Mouse (Mus musculus): ENCODE results near the gene Olfr541. TPM values are rescaled to one million over a fixed set of nuclear protein-coding genes. Genes with fewer than 3 reads are reported as not detected.
A peak's percentile ranks its signal among the peaks of the same experiment; 100 is the strongest.
"Not testable (repeated sequence)": the region's sequence is repeated elsewhere in the genome, so short reads cannot be mapped to it uniquely, and the experiment has no call there.

The Olfr541 gene
- polyA plus RNA-seq (2015; fragmentation: Nextera tagmentation; extraction: Ambion mirVana) = not detected in 2 replicates

- Histone ChIP-seq H3K4me2 (replicated peaks) (no peak within 1 kb of the TSS), H3K4me1 (no peaks in the 10 kb centered on the region), H3K9ac (replicated peaks) (no peak within 1 kb of the TSS), H3K36me3 (no peaks in the 10 kb centered on the region), H3K27ac (replicated peaks) (no peak within 1 kb of the TSS), H3K27me3 (no peaks in the 10 kb centered on the region), H3K4me3 (no peak within 1 kb of the TSS), H3K9me3 (no peaks in the 10 kb centered on the region)
- no peak for ATAC-seq (replicated peaks)
Observed at GRCm38 (mm10) chr7:140696967-140697366, at the start of gene Olfr541. TSS of gene Olfr541 (plus strand) at chr7:140697267.

DNA sequence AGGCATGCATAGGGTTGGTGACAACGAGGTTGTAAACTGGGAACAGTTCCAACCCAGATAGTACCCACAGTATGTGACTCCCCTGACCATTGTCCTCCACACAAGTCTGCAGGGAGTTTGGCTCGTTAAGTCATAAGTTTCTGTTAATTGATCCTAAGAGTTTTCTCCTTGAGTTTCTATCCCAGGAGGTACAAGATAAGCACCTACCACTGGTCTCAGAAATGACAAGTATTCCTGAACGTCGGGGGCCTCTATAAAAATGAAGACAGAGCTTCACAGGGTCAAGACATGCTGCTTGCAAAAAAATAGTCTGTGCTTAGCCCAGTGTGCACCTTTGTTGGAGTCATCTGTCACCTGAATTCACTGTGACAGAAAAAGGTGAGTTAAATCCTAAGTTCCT is 37.4 kb upstream of the Olfr541 start, which contains the start of gene Olfr539:
Gene Olfr539 (plus strand): TSS at position 301 of the 400 bp plus-strand sequence.
- no peaks in the 10 kb centered on the region for H3K4me1 ChIP-seq
- no peak within 1 kb of the TSS for H3K27ac ChIP-seq (replicated peaks)
- H3K4me2 ChIP-seq (replicated peaks) = no peak within 1 kb of the TSS
- ATAC-seq (replicated peaks) = no peak
- WGBS = 61% methylated on average over 4 of the region's 4 CpGs
- H3K27me3 ChIP-seq = no peaks in the 10 kb centered on the region
- H3K4me3 ChIP-seq = no peak within 1 kb of the TSS
- no peaks in the 10 kb centered on the region for H3K36me3 ChIP-seq
- H3K9ac ChIP-seq (replicated peaks) = no peak within 1 kb of the TSS
- no peaks in the 10 kb centered on the region for H3K9me3 ChIP-seq

GRCm38 (mm10) chr7:140670693-140671092 is 26.4 kb upstream of the Olfr541 start:
- H3K9ac ChIP-seq (replicated peaks); H3K27ac ChIP-seq (replicated peaks); H3K27me3 ChIP-seq; H3K36me3 ChIP-seq; H3K4me3 ChIP-seq; H3K4me1 ChIP-seq; H3K4me2 ChIP-seq (replicated peaks); H3K9me3 ChIP-seq; ATAC-seq (replicated peaks): not testable (repeated sequence)
- WGBS = 87% methylated on average over 3 of the region's 3 CpGs

GRCm38 (mm10) chr7:140675863-140676262 is 21.2 kb upstream of the Olfr541 start:
- H3K36me3 ChIP-seq = no peaks in the 10 kb centered on the region
- peak overlapping the region; percentile 11; the same call in 1 of the 2 replicates for H3K4me2 ChIP-seq (replicated peaks)
- no peaks in the 10 kb centered on the region for H3K9me3 ChIP-seq
- H3K4me1 ChIP-seq = no peaks in the 10 kb centered on the region
- H3K4me3 ChIP-seq = no peak overlapping the region
- no peaks in the 10 kb centered on the region for H3K27me3 ChIP-seq
- 3% methylated on average over 6 of the region's 6 CpGs for WGBS
- no peak overlapping the region for H3K9ac ChIP-seq (replicated peaks)
- ATAC-seq (replicated peaks) = no peak
- H3K27ac ChIP-seq (replicated peaks) = no peak overlapping the region

DNA sequence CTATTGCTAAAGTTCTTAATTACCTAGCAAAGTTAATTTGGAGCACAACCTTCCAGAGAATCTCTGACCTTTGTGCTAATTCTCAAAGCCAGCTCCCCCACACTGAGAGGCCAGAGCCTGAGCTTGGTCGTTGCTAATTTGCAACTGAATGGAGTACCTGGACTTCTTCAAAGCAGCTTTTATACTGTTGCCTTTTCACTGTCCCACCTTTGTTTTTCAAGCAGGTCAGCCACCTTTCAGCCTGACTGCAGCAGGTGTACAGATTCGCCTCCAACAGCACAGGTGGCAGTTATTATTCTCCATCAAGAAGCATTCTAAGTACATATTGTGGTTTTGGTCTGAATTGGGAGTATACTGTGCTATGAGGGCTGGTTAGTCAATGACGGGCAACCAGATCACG is 17.5 kb upstream of the Olfr541 start:
- ATAC-seq (replicated peaks); H3K9me3 ChIP-seq; H3K4me3 ChIP-seq; H3K4me1 ChIP-seq; H3K9ac ChIP-seq (replicated peaks); H3K4me2 ChIP-seq (replicated peaks); H3K36me3 ChIP-seq; H3K27ac ChIP-seq (replicated peaks); H3K27me3 ChIP-seq: not testable (repeated sequence)
- WGBS = 65% methylated on average over 4 of the region's 4 CpGs

DNA sequence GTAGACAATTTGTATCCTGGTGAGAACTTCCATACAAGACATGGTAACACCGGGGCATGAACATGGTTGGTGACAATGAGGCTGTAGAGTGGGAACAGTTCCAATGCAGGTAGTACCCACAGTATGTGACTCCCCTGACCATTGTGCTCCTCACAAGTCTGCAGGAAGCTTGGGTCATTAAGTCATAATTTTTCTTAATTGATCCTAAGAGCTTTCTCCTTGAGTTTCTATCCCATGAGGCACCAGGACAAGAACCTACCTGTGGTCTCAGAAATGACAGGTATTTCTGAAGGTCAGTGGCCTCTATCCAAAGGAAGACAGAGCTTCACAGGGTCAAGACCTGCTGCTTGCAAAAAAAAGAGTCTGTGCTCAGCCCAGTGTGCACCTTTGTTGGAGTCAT is 15.4 kb upstream of the Olfr541 start, which contains the start of gene Olfr45:
Gene Olfr45 (plus strand): TSS at position 301 of the 400 bp plus-strand sequence.
- 90% methylated on average over 1 of the region's 1 CpGs for WGBS

DNA sequence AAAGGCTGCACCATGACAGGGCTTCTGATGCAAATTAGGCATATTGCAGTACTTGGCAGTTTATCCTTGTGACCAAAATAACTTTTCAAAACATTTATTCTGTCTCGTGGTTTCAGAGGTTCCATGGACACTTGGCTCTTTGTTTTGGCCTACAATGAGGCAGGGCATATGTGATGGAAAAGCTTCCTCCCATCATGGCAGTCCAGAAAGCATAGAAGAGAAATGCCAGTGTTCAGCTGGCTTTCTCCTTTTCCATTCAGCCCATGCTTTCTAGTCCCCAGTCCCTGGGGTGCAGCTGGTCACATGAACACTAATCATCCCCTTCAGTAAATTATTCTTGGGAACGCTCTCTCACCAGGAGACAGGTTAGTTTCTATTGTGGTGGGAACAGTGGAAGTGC is 9.3 kb downstream of the Olfr541 start:
- 11% methylated on average over 2 of the region's 2 CpGs for WGBS
- no peak overlapping the region for H3K4me3 ChIP-seq
- no peaks in the 10 kb centered on the region for H3K9me3 ChIP-seq
- no peak overlapping the region for H3K27ac ChIP-seq (replicated peaks)
- no peak overlapping the region for H3K9ac ChIP-seq (replicated peaks)
- H3K4me1 ChIP-seq = no peaks in the 10 kb centered on the region
- no peak overlapping the region for H3K4me2 ChIP-seq (replicated peaks)
- H3K27me3 ChIP-seq = no peaks in the 10 kb centered on the region
- 0 out of 2 replicates have a peak, but pooled peaks have one; percentile 35 for ATAC-seq (replicated peaks)
- no peaks in the 10 kb centered on the region for H3K36me3 ChIP-seq

More for the DNA sequence above, 15.4 kb upstream of the Olfr541 start, which contains the start of gene Olfr45:
- no peak for ATAC-seq (replicated peaks)
- Histone ChIP-seq H3K36me3 (no peaks in the 10 kb centered on the region), H3K27ac (replicated peaks) (no peak within 1 kb of the TSS), H3K4me1 (no peaks in the 10 kb centered on the region), H3K9ac (replicated peaks) (no peak within 1 kb of the TSS), H3K4me2 (replicated peaks) (no peak within 1 kb of the TSS), H3K27me3 (no peaks in the 10 kb centered on the region), H3K9me3 (no peaks in the 10 kb centered on the region), H3K4me3 (no peak within 1 kb of the TSS)

DNA sequence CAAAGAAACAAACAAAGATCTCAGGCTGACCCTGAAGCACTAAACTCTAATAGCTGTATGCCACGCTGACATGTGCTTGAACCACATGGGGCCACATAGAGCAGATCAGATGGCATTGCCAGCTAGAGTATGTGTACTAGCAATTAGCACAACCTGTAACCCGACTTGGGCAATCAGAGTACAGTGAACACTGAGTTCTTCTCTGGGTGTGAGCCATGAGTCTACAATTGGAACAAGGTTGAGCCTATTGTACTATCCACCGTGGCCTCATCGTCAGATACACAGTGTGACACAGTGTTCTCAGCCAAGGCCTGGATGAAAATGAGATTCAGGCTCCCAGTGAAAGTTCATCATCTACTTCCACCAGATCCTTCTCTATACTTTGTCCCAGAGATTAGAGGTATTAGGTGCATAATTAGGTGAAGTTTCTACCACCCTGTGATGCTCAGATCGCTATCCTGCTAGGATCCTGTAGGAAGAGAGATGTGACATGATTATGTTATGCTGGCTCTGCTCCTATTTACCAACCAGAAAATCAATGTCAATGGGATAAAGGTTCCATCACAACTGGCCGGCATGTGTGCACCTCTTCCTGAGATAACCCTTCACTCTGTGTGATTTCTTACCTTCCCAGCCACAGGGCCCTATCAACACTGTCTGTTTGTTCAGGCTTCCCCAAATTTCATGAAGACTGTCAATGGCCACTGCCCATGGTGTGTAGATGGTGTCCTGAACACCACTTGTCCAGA is 10.6 kb downstream of the Olfr541 start:
- WGBS = 83% methylated on average over 6 of the region's 6 CpGs
- no peak for ATAC-seq (replicated peaks)
- Histone ChIP-seq H3K9me3 (no peaks in the 10 kb centered on the region), H3K36me3 (no peaks in the 10 kb centered on the region), H3K9ac (replicated peaks) (no peak overlapping the region), H3K4me1 (no peaks in the 10 kb centered on the region), H3K4me2 (replicated peaks) (no peak overlapping the region), H3K27me3 (no peaks in the 10 kb centered on the region), H3K27ac (replicated peaks) (no peak overlapping the region), H3K4me3 (no peak overlapping the region)

DNA sequence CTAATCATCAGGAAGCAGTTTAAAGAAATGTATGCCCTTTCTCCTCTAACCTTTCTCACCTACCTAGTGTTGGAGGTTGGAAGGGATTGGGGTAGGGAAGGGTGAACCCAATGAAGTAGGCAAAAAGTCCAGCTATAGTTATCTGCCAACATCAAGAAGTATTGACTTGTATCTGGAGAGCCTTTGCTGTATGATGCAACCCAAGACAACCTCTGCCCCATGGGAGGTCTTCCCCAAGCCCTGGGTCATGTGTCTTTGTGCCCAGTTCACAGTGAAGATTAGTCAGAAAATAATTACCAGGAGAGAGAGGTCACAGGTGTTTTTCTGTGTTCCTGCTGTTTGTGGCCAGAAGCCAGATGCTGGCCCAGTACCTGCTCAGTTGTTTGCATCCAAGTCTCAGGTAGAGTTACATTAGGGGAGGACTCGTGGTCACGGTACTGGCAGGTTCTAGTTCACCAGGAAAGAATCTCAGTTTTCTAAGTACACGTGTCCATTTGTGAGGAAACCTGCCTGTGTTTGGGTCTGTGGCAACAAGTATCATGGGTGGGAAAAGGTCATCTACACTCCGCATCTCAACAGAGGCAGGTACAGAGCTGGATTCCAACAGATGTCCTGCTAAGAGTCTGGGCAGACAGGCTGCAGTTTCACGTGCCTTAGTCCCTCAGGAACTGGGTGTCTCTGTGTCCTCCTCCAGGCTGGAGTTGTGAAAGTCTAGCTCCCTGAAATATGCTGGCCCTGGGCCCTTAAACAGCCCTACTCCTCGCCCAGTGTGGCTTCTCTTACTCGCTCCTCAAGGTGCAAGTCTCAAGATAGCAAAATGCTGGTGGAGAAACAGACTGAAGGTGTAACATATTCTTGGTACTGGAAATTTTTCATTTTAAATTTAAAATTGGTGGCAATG is 20.3 kb downstream of the Olfr541 start:
- 86% methylated on average over 7 of the region's 7 CpGs for WGBS
- no peaks in the 10 kb centered on the region for H3K9me3 ChIP-seq
- no peaks in the 10 kb centered on the region for H3K36me3 ChIP-seq
- no peak overlapping the region for H3K27ac ChIP-seq (replicated peaks)
- no peak overlapping the region for H3K4me3 ChIP-seq
- H3K4me2 ChIP-seq (replicated peaks) = no peak overlapping the region
- no peaks in the 10 kb centered on the region for H3K27me3 ChIP-seq
- no peak overlapping the region for H3K9ac ChIP-seq (replicated peaks)
- no peaks in the 10 kb centered on the region for H3K4me1 ChIP-seq
- ATAC-seq (replicated peaks) = no peak

DNA sequence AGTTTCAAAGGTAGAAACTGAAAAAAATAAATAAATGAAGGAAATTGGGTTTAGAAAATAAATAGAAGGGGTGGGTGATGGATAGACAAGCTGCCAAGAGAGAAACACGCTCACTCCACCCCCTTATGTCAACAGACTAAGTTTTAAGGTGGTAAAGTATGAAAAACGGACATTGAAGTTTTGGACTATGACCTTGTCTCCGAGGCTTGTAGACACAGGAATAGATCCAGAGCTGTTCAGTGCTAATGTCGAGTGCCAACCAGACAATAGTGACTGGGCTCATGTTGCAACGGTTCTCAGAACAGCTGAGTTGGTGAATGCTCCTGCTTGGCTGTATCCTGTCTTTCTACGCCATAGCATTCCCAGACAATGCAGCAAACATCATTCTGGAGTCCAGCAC is 24.0 kb downstream of the Olfr541 start:
- Histone ChIP-seq H3K4me3 (no peak overlapping the region), H3K27me3 (no peaks in the 10 kb centered on the region), H3K4me2 (replicated peaks) (no peak overlapping the region), H3K9ac (replicated peaks) (no peak overlapping the region), H3K9me3 (no peaks in the 10 kb centered on the region), H3K36me3 (no peaks in the 10 kb centered on the region), H3K4me1 (no peaks in the 10 kb centered on the region), H3K27ac (replicated peaks) (no peak overlapping the region)
- ATAC-seq (replicated peaks) = no peak
- WGBS = 86% methylated on average over 6 of the region's 6 CpGs

- peaks cover 3% of the 10 kb centered on the region; the same call in 1 of the 2 replicates for H3K9me3 ChIP-seq
- H3K27ac ChIP-seq (replicated peaks) = no peak overlapping the region
- H3K9ac ChIP-seq (replicated peaks) = no peak overlapping the region
- no peaks in the 10 kb centered on the region for H3K36me3 ChIP-seq
- H3K4me1 ChIP-seq = no peaks in the 10 kb centered on the region
- H3K4me3 ChIP-seq = no peak overlapping the region
- H3K27me3 ChIP-seq = no peaks in the 10 kb centered on the region
- no peak for ATAC-seq (replicated peaks)
- no peak overlapping the region for H3K4me2 ChIP-seq (replicated peaks)
Observed at GRCm38 (mm10) chr7:140725558-140725957, 28.5 kb downstream of the Olfr541 start.

DNA sequence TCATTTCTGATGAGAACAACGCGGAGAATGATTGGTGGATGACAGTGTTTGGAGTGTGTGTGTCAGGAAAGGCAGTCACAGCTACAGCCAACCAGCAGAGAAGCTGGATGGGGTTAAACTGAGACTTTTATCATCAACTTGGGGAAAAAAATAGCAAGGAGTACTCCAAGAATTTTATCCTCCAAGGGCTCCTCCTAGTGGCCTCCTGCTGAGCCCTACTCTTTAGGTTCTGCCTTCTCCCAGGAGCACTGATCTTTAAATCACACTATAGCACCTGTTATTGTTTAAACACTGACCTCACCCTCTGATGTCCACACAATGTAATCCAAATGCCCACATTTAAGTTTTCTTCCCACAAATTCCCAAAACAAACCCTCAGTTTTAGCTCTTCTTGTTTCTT is 36.1 kb downstream of the Olfr541 start:
- WGBS = 70% methylated on average over 2 of the region's 2 CpGs
- H3K27me3 ChIP-seq = no peaks in the 10 kb centered on the region
- no peak overlapping the region for H3K9ac ChIP-seq (replicated peaks)
- H3K27ac ChIP-seq (replicated peaks) = no peak overlapping the region
- 0 out of 2 replicates have a peak, but pooled peaks cover 3% of the 10 kb centered on the region for H3K9me3 ChIP-seq
- H3K36me3 ChIP-seq = no peaks in the 10 kb centered on the region
- no peak overlapping the region for H3K4me2 ChIP-seq (replicated peaks)
- ATAC-seq (replicated peaks) = no peak
- no peak overlapping the region for H3K4me3 ChIP-seq
- no peaks in the 10 kb centered on the region for H3K4me1 ChIP-seq

Data from forebrain, embryonic 15.5 days (tissue).